Mouse (Mus musculus) embryonic facial prominence, embryonic 11.5 days (tissue): ENCODE measurements around the gene Olfr1535. TPM values are rescaled to one million over a fixed set of nuclear protein-coding genes. Genes with fewer than 3 reads are reported as not detected.
A peak's percentile ranks its signal among the peaks of the same experiment; 100 is the strongest.

Experiments used
- ATAC-seq: fragments of 200-750 bp; cut with Nextera tagmentation; replicated peaks from 2 replicates; pipeline ENCODE4 v1.8.0; 2017; ENCODE audit warnings: low read depth; ENCODE audit not compliant: insufficient number of reproducible peaks, low FRiP score, low TSS enrichment
- DNase-seq: peaks from one replicate; pipeline ENCODE4 v3.0.0-alpha.2; 2015; ENCODE audit warnings: low spot score
- H3K27ac ChIP-seq: fragments of 300-500 bp; sonication (generic); replicated peaks from 2 replicates; pipeline ENCODE4 v1.5.1; 2014; ENCODE audit warnings: mild to moderate bottlenecking, low read depth, low read length, control low read depth
- H3K27me3 ChIP-seq: fragments of 300-500 bp; sonication (generic); 2 replicates; pipeline ENCODE4 v1.6.1; 2014; ENCODE audit warnings: mild to moderate bottlenecking, low read length, moderate library complexity, mixed read lengths; ENCODE audit not compliant: control insufficient read depth, insufficient read depth
- H3K36me3 ChIP-seq: fragments of 300-500 bp; sonication (generic); replicated peaks from 2 replicates; pipeline ENCODE4 v1.6.1; 2014; ENCODE audit warnings: low read depth, mild to moderate bottlenecking, low read length, moderate library complexity, mixed read lengths; ENCODE audit not compliant: control insufficient read depth, insufficient read depth
- H3K4me1 ChIP-seq: fragments of 300-500 bp; sonication (generic); 2 replicates; pipeline ENCODE4 v1.6.1; 2014; ENCODE audit warnings: low read length, mixed read lengths; ENCODE audit not compliant: control insufficient read depth, insufficient read depth
- H3K4me2 ChIP-seq: fragments of 300-500 bp; sonication (generic); 2 replicates; pipeline ENCODE4 v1.6.1; 2014; ENCODE audit warnings: low read depth, mild to moderate bottlenecking, control low read depth, low read length, moderate library complexity
- H3K4me3 ChIP-seq: fragments of 300-500 bp; sonication (generic); 2 replicates; pipeline ENCODE4 v1.5.1; 2014; ENCODE audit warnings: low read depth, low read length, control low read depth
- H3K9ac ChIP-seq: fragments of 300-500 bp; sonication (generic); replicated peaks from 2 replicates; pipeline ENCODE4 v1.6.1; 2014; ENCODE audit warnings: mild to moderate bottlenecking, control low read depth, low read length
- H3K9me3 ChIP-seq: fragments of 300-500 bp; sonication (generic); replicated peaks from 2 replicates; pipeline ENCODE4 v1.6.1; 2016; ENCODE audit warnings: mild to moderate bottlenecking, low read length, inconsistent platforms, mixed read lengths; ENCODE audit not compliant: control insufficient read depth
- WGBS: fragments of 180-500 bp; shearing (Covaris S2); extraction: QIAGEN DNeasy Blood & Tissue Kit; methylation state at CpG from one replicate; pipeline ENCODE4 v1.1.7; 2014; 5-methylcytosine and 5-hydroxymethylcytosine counted together
- polyA plus RNA-seq: library from polyadenylated mRNA; unstranded; fragments of >200 nt; fragmentation: Nextera tagmentation; extraction: Ambion mirVana; gene quantifications from 2 replicates; pipeline ENCODE4 v1.2.1, GENCODE M21; 2014

Gene Olfr1535
- polyA plus RNA-seq: not detected in 2 replicates

GRCm38 (mm10) chr13:21559793-21560192, at the start of gene Olfr1535:
Gene Olfr1535 (minus strand): TSS chr13:21559893.
- Histone ChIP-seq H3K4me3 (no peak within 1 kb of the TSS), H3K4me1 (no peaks in the 10 kb centered on the region), H3K4me2 (no peak within 1 kb of the TSS), H3K36me3 (no peaks in the 10 kb centered on the region), H3K27me3 (no peaks in the 10 kb centered on the region), H3K27ac (no peak within 1 kb of the TSS), H3K9me3 (no peaks in the 10 kb centered on the region), H3K9ac (no peak within 1 kb of the TSS)
- WGBS: 63% methylated on average over 1 of the region's 1 CpGs
- DNase-seq (no peak), ATAC-seq (no peak)

DNA sequence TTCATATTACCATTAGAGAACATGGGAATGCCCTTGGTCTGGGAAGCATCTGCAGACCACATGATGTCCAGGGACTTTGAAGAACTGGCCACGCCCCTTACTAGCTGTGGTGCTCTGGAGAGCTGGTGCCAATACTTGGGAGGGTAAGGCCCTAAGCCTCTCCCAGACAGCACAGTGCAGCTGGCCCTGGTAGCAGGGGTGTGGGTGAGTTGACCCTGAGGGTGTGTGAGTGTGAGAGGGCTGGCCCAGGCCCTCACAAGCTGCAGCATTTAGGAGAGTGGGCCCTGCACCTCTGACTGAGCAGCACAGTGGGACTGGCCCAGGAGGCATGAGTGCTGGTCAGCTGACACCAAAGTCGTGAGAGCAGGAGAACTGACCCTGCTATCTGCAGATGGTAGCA, 31.9 kb upstream of the Olfr1535 start:
- WGBS: 67% methylated on average over 2 of the region's 2 CpGs
- Histone ChIP-seq H3K27ac (no peak overlapping the region), H3K4me2 (no peak overlapping the region), H3K9me3 (no peaks in the 10 kb centered on the region), H3K4me3 (no peak overlapping the region), H3K9ac (no peak overlapping the region), H3K27me3 (no peaks in the 10 kb centered on the region), H3K36me3 (no peaks in the 10 kb centered on the region), H3K4me1 (no peaks in the 10 kb centered on the region)
- ATAC-seq: peak; percentile 39; the same call in 1 of the 2 replicates
- DNase-seq: no peak

DNA sequence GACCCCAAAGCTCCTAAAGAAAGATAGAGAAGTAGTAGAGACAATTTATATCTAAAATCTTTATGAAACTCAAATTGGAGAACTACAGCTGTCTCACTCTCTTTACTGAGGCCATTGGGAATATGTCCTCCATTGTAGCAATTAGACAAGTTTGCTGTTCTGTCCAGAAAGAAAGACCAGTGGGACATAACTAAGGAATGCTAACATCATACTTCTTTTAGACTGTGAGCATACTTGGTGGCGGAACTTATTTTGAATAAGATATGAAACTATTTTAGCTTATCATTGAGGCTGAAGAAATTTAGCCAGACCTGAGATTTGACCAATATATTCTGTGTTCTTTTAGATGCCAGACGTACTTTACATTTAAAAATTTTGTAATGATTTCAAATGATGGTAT, 22.0 kb upstream of the Olfr1535 start, which contains the start of gene Olfr1364:
Gene Olfr1364, minus strand, starts transcription at position 101 of the 400 bp plus-strand sequence.
- WGBS: 93% methylated on average over 2 of the region's 2 CpGs
- Histone ChIP-seq H3K4me2 (no peak within 1 kb of the TSS), H3K4me1 (no peaks in the 10 kb centered on the region), H3K9me3 (no peaks in the 10 kb centered on the region), H3K27ac (no peak within 1 kb of the TSS), H3K27me3 (no peaks in the 10 kb centered on the region), H3K4me3 (no peak within 1 kb of the TSS), H3K9ac (no peak within 1 kb of the TSS), H3K36me3 (no peaks in the 10 kb centered on the region)
- no peak for DNase-seq
- ATAC-seq: no peak

- no peak overlapping the region for H3K27ac ChIP-seq
- H3K36me3 ChIP-seq: no peaks in the 10 kb centered on the region
- no peaks in the 10 kb centered on the region for H3K4me1 ChIP-seq
- H3K4me2 ChIP-seq: no peak overlapping the region
- ATAC-seq (no peak), DNase-seq (no peak)
- H3K4me3 ChIP-seq: no peak overlapping the region
- H3K27me3 ChIP-seq: no peaks in the 10 kb centered on the region
- no peaks in the 10 kb centered on the region for H3K9me3 ChIP-seq
- 65% methylated on average over 3 of the region's 3 CpGs for WGBS
- no peak overlapping the region for H3K9ac ChIP-seq
Observed at GRCm38 (mm10) chr13:21550416-21551110, 9.1 kb downstream of the Olfr1535 start.

DNA sequence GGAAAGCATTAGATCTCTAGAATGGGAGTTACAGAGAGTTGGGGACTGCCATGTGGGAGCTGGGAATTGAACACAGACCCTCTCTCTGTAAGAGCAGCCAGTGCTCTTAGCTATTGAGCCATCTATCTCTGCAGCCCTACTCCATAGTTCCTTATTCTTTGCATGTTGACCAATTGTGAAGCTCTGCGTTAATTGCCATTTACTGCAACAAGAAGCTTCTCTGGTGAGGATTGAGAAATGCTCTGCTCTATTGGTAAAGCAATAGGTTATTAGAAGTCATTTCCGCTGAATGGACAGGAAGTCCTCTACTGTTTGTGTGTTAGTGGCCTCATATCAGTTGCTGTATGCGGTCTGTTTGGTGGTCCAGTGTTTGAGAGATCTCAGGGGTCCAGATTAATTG, 10.2 kb downstream of the Olfr1535 start:
- Histone ChIP-seq H3K4me3 (no peak overlapping the region), H3K9me3 (no peaks in the 10 kb centered on the region), H3K4me2 (no peak overlapping the region), H3K27me3 (no peaks in the 10 kb centered on the region), H3K9ac (no peak overlapping the region), H3K27ac (no peak overlapping the region), H3K4me1 (no peaks in the 10 kb centered on the region), H3K36me3 (no peaks in the 10 kb centered on the region)
- ATAC-seq: no peak
- 94% methylated on average over 3 of the region's 3 CpGs for WGBS
- no peak for DNase-seq

DNA sequence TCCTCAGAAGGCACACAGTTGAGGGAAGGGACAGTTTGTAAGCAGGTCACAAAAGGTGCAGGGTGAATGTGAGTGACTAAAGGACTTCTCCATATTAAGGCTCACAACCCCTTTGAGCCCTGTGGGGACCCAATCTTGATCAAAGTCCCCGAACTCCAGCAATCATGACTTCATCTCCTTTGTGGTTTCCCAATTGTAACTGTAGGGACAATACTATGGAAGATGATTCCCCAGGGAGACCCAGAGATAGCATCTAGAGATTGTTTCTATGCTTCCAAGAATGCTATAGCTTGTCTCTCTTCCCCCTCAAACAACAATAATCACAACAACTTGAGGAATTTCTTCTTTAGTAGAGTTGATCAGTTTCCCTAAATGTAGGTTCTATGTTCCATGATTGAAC, 17.0 kb downstream of the Olfr1535 start, which contains the start of gene Olfr1366:
Gene Olfr1366, minus strand, starts transcription at position 101 of the 400 bp plus-strand sequence.
- Histone ChIP-seq H3K36me3 (no peaks in the 10 kb centered on the region), H3K27ac (no peak within 1 kb of the TSS), H3K4me1 (no peaks in the 10 kb centered on the region), H3K9ac (no peak within 1 kb of the TSS), H3K4me3 (no peak within 1 kb of the TSS), H3K9me3 (no peaks in the 10 kb centered on the region), H3K4me2 (no peak within 1 kb of the TSS), H3K27me3 (no peaks in the 10 kb centered on the region)
- ATAC-seq (no peak), DNase-seq (no peak)
- 85% methylated on average over 1 of the region's 1 CpGs for WGBS

DNA sequence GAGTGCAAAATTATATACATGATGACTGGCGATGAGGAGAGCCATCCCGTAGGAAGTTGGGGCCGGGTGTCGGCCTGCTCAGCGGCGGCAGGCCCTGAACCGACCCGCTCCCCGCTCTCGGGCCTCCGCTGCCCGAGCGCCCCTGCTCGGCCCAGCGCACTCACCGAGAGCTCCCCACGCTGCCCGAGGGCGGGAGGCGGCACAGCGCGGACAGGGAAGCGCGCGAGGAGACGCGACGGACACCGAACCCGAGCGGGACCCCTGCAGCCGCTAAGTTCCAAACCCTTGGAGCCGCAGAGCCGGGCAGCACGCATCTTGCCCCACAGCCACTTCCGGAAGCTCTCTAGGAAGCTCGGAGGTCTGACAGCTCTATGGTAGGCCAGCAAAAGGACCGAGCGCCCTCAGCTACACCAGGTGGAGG, 28.9 kb downstream of the Olfr1535 start, which contains the start of gene Zkscan8:
Gene Zkscan8, minus strand, starts transcription at position 340 of the 421 bp plus-strand sequence.
- Histone ChIP-seq H3K27ac (peak within 1 kb of the TSS; percentile 94), H3K9ac (peak within 1 kb of the TSS; percentile 99), H3K4me3 (peak within 1 kb of the TSS; percentile 85), H3K9me3 (no peaks in the 10 kb centered on the region), H3K4me1 (no peaks in the 10 kb centered on the region), H3K36me3 (no peaks in the 10 kb centered on the region), H3K4me2 (peak within 1 kb of the TSS; percentile 64), H3K27me3 (no peaks in the 10 kb centered on the region)
- peak; percentile 90 for DNase-seq
- 0% methylated on average over 37 of the region's 39 CpGs for WGBS
- ATAC-seq: peak; percentile 97

DNA sequence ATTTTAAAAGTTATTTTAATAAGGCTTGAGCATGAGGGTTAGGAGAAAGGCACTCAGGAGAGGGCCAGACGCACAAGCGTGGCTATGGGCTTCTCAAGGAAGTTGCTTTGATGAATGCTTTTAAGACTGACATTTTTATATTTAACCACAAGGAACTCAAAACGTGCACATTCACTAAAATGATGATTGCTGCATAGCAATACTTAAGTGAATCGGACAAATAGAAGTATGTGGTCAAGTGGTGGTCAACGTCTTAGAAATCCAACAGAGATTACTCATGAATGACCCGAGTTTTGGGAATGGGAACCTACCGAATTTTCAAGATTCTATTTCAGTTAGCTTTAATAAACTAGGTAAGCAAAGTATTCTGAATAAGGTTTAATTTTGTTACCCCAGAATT, 29.6 kb downstream of the Olfr1535 start:
- ATAC-seq (no peak), DNase-seq (peak; percentile 22)
- no peaks in the 10 kb centered on the region for H3K36me3 ChIP-seq
- no peaks in the 10 kb centered on the region for H3K4me1 ChIP-seq
- H3K4me2 ChIP-seq: 0 out of 2 replicates have a peak overlapping the region, but pooled peaks have one; percentile 24
- no peak overlapping the region for H3K27ac ChIP-seq
- no peak overlapping the region for H3K9ac ChIP-seq
- H3K27me3 ChIP-seq: no peaks in the 10 kb centered on the region
- H3K4me3 ChIP-seq: no peak overlapping the region; the same call in 1 of the 2 replicates
- whole genome bisulfite sequencing: 52% methylated on average over 7 of the region's 7 CpGs
- H3K9me3 ChIP-seq: no peaks in the 10 kb centered on the region
